Comparison of ENCODE assay signal across 8 mouse cellular contexts in the genomic region with DNA sequence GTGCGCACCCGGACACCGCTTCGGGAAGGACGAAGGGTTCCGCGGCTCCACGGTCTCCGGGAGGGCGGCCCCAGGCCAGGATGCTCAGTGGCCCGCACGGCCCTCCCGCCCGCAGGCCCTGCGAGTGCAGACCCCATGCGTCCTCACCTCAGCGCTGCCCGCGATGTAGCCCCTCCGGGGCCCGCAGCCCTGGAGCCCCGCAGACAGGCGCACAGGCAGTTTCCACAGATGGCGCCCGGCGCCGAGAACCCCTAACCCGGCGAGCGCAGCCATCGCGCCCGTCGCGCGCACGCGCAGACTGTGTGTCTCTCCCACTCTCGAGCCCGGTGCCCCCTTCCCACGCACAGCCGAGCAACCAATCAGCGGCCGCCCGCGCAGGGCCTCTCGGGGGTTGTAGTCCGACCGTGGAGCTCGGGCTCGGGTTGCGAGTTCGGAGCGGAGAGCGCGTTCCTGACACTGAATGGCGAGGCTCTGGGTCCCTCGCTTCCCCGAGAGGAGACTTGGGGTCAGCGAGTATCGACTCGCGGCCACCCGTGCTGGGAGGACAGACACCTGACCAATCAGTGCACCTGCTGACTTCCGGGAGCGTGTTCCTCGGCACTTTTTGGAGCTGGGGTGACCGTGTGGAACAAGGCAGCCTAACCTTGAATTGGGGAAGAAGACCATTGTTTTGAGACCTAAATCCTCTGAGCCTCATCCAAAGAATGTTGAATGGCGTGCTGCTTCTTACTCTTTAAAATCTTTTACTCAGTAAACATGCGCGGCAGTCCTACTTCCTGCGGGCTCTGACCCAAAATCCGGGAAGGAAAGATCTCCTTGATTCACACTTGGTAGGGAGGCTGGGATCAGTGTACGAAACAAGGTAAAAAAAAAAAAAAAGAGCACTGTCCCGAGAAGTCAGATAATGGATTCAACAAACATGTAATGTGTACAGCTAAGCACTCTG. TPM values are rescaled to one million over a fixed set of nuclear protein-coding genes. Genes with fewer than 3 reads are reported as not detected.
DNase-seq lines count a peak whose midpoint lies in the region; ATAC-seq lines count a peak whose summit lies in the region.

Gene Hdhd5, minus strand, starts transcription at position 300 of the 946 bp plus-strand sequence.

- WGBS in heart, embryonic 14.5 days, result under 1% methylated on average over 74 of the region's 75 CpGs
- under 1% methylated on average over 75 of the region's 75 CpGs for WGBS in liver, embryonic 13.5 days (ENCODE audit: insufficient replicate concordance)
- under 1% methylated on average over 75 of the region's 75 CpGs for WGBS in stomach, embryonic 16.5 days

- peak within 1 kb of the TSS; percentile 77 for H3K4me3 ChIP-seq in brown adipose tissue, adult 24 weeks (ENCODE audit: insufficient read depth, low read depth, low read length)
- H3K4me3 ChIP-seq in heart, embryonic 14.5 days (ENCODE audit: control insufficient read depth in 1 of 2, insufficient read depth in 1 of 2, low read depth in 1 of 2, low read length in 2 of 2), result peak within 1 kb of the TSS; percentile 88 to 93
- peak within 1 kb of the TSS; percentile 87 for H3K4me3 ChIP-seq in liver, embryonic 13.5 days (replicated peaks)
- H3K4me3 ChIP-seq in stomach, embryonic 16.5 days (replicated peaks; ENCODE audit: low read length), result peak within 1 kb of the TSS; percentile 84

- DNase-seq in CD4-positive, CD25-positive, alpha-beta regulatory T cell, adult 2 months (ENCODE audit: low read depth, low spot score), result peak; percentile 98
- DNase-seq in fibroblast of lung, adult 2 months (ENCODE audit: low read depth), result peak; percentile 59
- DNase-seq in kidney, postnatal 14 days, result peak; percentile 95
- DNase-seq in liver, embryonic 13.5 days, result peak; percentile 87
- peak; percentile 97 for DNase-seq in neural tube, embryonic 10.5 days (ENCODE audit: extremely low spot score, low spot score)

- peak; percentile 96 for ATAC-seq in heart, embryonic 14.5 days (ENCODE audit: insufficient number of reproducible peaks, insufficient read depth, low FRiP score, low read depth)
- ATAC-seq in liver, embryonic 13.5 days (ENCODE audit: low read depth), result peak; percentile 96
- ATAC-seq in stomach, embryonic 16.5 days (ENCODE audit: insufficient read depth, low FRiP score), result peak; percentile 99

- H3K27me3 ChIP-seq in heart, embryonic 14.5 days (ENCODE audit: control insufficient read depth, insufficient read depth, low read length), result no peaks in the 10 kb centered on the region
- H3K27me3 ChIP-seq in liver, embryonic 13.5 days, result no peaks in the 10 kb centered on the region
- H3K27me3 ChIP-seq in stomach, embryonic 16.5 days (ENCODE audit: control insufficient read depth, insufficient read depth, low read length), result no peaks in the 10 kb centered on the region

- H3K36me3 ChIP-seq in heart, embryonic 14.5 days (ENCODE audit: control insufficient read depth, insufficient read depth, low read length), result no peaks in the 10 kb centered on the region
- no peaks in the 10 kb centered on the region for H3K36me3 ChIP-seq in liver, embryonic 13.5 days
- no peaks in the 10 kb centered on the region for H3K36me3 ChIP-seq in stomach, embryonic 16.5 days (ENCODE audit: control insufficient read depth, insufficient read depth, low read length)

- no peaks in the 10 kb centered on the region for H3K4me1 ChIP-seq in brown adipose tissue, adult 24 weeks (ENCODE audit: control insufficient read depth, insufficient read depth, insufficient read length, low read length)
- peaks cover 2 to 8% of the 10 kb centered on the region in 2 experiments; a peak in 3 of 4 replicates for H3K4me1 ChIP-seq in heart, embryonic 14.5 days (ENCODE audit: control insufficient read depth in 2 of 2, insufficient read depth in 2 of 2, low read length in 2 of 2)
- peaks cover 35% of the 10 kb centered on the region for H3K4me1 ChIP-seq in liver, embryonic 13.5 days (replicated peaks)
- H3K4me1 ChIP-seq in stomach, embryonic 16.5 days (ENCODE audit: control insufficient read depth, insufficient read depth, low read length), result 0 out of 2 replicates have a peak, but pooled peaks cover 8% of the 10 kb centered on the region

- H3K9ac ChIP-seq in heart, embryonic 14.5 days (ENCODE audit: low read length), result peak within 1 kb of the TSS; percentile 93
- peak within 1 kb of the TSS; percentile 81 for H3K9ac ChIP-seq in liver, embryonic 13.5 days
- H3K9ac ChIP-seq in stomach, embryonic 16.5 days (ENCODE audit: low read length), result peak within 1 kb of the TSS; percentile 92

- H3K27ac ChIP-seq in brown adipose tissue, adult 24 weeks (replicated peaks; ENCODE audit: low read depth, low read length), result peak within 1 kb of the TSS; percentile 68
- peak within 1 kb of the TSS; percentile 4 to 47; a peak in 2 of 4 replicates for H3K27ac ChIP-seq in heart, embryonic 14.5 days (replicated peaks in 1 of 2; ENCODE audit: control insufficient read depth in 1 of 2, insufficient read depth in 1 of 2, low read depth in 2 of 2, low read length in 2 of 2)
- peak within 1 kb of the TSS; percentile 47 for H3K27ac ChIP-seq in liver, embryonic 13.5 days
- 0 out of 2 replicates have a peak within 1 kb of the TSS, but pooled peaks have one; percentile 24 for H3K27ac ChIP-seq in stomach, embryonic 16.5 days (ENCODE audit: low read length)

- peak within 1 kb of the TSS; percentile 84 for H3K4me2 ChIP-seq in heart, embryonic 14.5 days (ENCODE audit: low read length)
- H3K4me2 ChIP-seq in liver, embryonic 13.5 days, result peak within 1 kb of the TSS; percentile 80
- peak within 1 kb of the TSS; percentile 71 for H3K4me2 ChIP-seq in stomach, embryonic 16.5 days (ENCODE audit: low read depth, low read length)

- no peaks in the 10 kb centered on the region for H3K9me3 ChIP-seq in heart, embryonic 14.5 days (ENCODE audit: control insufficient read depth, low read length)
- H3K9me3 ChIP-seq in liver, embryonic 13.5 days (replicated peaks), result no peaks in the 10 kb centered on the region
- no peaks in the 10 kb centered on the region for H3K9me3 ChIP-seq in stomach, embryonic 16.5 days (replicated peaks; ENCODE audit: control insufficient read depth, low read length)

RNA-seq across cellular contexts. Expression of gene Hdhd5, which starts in this region (rescaled TPM):
- polyA plus RNA-seq in brown adipose tissue, adult 24 weeks (2012; ENCODE audit: insufficient read depth, insufficient read length, missing spikeins), result 10.5 and 11.9 TPM in 2 replicates
- 11.7 and 14.1 TPM in 2 replicates for polyA plus RNA-seq in heart, embryonic 14.5 days (2014; fragmentation: Nextera tagmentation; extraction: Ambion mirVana)
- 11.5 and 12.5 TPM in 2 replicates for polyA plus RNA-seq in liver, embryonic 13.5 days (2015; fragmentation: Nextera tagmentation; extraction: Ambion mirVana)
- polyA plus RNA-seq in stomach, embryonic 16.5 days (2015; fragmentation: Nextera tagmentation; extraction: Ambion mirVana), result 15.9 and 16.1 TPM in 2 replicates

Comparison
In these comparisons a context has a peak if more than half of its experiments do, and no peak if none do; other contexts are left out.
1. Peak in every context shown above with its lines: DNase-seq, ATAC-seq, H3K4me3 ChIP-seq and H3K27ac ChIP-seq.